Mouse (Mus musculus) brain, embryonic 18.5 days (tissue): ENCODE results near the gene Ifi44.

ENCODE experiments used
- DNase-seq: peaks from one replicate; pipeline ENCODE4 v3.0.0-alpha.2; 2012; ENCODE audit warnings: low read depth, low spot score

Gene Ifi44

DNA sequence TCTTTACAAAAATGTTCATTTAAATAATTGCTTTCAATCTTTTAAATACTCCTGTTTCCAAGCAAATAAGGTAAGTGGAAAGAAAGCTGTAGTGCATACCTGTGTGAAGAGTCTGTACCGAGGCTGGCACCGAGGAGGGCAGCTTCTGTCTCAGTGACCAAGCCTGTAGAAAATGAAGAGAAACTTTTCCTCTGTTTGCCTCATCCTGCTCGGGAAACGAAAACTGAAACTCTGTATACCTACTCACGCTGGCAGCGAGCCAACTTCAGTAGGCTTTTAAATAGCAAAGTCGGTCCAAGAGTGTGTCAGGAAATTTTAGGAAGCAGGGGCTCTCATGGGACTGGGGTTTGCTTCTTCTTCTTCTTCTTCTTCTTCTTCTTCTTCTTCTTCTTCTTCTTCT, at the start of gene Ifi44:
Gene Ifi44 (minus strand): TSS at position 224 of the 400 bp plus-strand sequence.
- no peak for DNase-seq

DNA sequence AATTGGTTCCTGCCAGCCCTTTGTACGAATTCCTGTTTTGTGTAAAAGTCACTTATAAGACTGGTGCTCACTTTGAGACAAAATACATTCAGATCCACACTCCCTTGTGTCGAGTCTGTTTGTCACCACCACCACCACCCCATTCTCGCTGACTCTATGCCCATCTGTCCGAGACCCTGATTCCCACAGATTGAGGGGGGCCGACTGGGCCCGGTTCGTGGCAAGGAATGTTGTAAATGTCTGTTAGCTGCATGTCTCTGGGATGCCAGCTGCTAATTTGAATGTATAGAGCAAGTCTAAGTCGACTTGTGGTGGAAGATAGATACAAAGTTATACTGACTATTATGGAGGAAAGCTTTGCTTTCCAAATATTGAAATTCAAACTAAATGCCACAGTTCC, 38.9 kb upstream of the Ifi44 start:
- DNase-seq, result peak; percentile 26

DNA sequence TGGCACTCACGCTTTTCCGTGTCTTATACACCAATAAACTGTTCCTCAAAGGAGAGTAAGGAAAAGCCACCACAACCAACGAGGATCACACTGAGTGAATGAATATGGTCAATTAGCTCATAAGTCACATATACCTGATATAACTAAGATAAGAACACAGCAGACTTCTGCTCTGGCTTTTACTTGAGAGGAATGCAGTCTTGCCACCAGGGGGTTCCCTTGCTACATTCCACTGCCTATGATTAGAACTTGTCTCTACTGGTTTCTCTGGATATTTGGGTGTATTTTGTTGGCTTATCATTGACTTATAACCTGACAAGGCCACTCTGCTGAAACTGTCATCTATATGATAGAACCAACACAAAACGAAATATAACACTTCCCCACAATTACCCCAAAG, 25.3 kb upstream of the Ifi44 start:
- DNase-seq, result no peak

DNA sequence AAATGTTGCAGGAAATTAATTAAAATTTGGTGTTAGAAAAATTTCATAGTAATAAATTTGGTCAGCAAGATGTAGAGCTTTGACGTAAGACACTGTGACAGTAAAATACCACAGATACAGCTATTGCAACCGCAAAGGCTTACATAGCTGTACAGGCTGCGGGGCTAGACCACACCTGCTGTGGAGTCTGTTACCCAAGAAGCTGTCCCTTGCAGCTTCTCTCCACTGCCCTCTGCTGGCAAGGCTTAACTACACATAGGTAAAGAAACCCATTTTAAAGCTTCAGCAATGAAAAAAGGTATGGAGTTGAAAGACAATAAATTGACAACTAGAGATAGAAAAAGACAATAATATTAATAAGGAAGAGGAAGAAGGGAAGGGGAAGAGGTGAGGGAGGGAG, 21.3 kb upstream of the Ifi44 start:
- no peak for DNase-seq

DNA sequence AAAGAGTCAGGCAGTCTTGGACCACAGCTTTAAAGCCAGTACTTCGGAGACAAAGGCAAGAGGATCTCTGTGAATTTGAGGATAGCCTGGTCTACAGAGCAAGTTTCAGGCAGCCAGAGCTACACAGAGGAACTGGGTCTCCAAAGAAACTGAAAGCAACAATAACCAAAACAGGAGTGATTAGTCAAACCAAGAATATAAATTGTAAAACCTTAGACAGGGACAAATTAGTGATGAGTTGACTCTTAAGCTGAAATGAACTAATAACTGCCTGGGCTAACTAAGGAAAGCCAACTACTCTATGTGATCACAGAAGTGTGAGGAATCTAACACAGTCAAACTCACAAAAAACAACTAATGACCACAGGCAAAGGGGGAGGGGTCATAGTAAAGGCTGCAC, 1.2 kb downstream of the Ifi44 start:
- no peak for DNase-seq

DNA sequence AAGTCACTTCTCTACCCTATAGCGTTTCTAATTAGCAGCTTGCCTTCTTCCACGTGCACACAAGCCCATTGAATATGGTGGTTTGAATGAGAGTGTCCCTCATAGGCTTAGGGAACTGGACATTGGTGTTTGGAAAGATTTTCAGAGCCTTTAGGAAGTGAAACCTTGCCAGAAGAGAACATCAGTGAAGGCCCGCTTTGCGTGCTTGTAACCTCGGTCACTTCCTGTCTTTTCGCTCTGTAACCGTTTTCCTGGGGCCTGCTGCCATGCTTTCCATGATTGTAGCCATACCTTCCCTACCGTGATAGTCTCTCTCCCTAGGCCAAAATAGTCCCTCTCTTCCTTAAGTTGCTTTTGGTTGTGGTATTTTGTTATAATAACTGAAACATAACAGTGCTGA, 3.7 kb downstream of the Ifi44 start:
- no peak for DNase-seq

DNA sequence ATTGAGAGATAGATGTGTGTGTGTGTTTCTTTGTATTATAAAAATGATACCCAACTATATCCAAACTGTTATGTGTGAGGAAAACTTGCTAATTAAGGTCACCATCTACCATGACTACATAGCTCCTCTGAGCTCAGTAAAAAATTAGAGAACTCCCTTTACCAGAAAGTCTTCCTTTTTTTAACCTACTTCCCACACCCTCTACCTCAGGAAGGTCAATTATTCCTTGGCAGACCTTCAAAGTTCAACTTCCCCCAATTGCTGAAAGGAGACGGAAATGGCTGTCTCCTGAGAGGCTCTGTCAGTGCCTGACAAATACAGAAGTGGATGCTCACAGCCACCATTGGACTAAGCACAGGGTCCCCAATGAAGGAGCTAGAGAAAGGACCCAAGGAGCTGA, 7.5 kb downstream of the Ifi44 start:
- no peak for DNase-seq

DNA sequence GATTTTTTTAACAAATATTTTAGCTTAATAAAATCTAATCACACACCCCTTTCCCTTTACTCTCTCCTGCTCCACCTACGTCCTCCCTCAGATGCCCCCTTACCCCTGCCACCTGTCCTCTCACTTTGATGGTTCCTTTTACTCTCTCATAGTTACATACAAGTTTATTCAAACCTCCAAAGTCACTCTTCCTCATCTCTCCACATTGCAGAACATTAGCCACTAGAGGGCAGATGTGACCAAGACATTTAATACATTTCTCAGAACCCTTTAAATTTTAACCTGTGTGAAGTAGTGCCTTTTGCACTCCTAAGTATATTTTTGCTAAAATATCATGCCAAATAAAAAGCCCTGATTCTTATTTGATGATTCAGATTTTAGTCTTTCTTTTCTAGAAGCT, 33.5 kb downstream of the Ifi44 start:
- DNase-seq, result peak; percentile 54

DNA sequence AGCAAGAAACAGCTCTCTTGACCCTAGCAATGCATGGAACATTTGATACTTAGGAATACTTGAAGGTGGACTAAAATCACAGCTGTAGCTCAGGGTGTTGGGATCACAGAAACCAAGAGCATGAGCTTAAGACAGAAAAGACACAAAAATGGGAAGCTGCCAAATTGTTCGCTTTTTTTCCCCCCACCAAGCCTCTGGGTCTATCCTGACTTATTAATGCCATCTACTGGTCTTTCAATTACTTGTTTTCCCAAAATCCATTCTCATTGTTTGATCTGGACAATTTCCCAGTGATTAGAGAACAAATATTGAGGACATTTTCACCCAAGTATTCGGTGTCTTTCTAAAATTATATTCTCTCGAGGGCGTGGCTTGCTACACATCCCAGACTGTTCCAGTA, 42.4 kb downstream of the Ifi44 start:
- DNase-seq, result no peak
